Mouse (Mus musculus) ES-Bruce4 (cell line): ENCODE results near the gene Pik3cd.

Experiments used
- CTCF ChIP-seq: IDR thresholded peaks from one replicate; pipeline ENCODE4 v1.8.1; 2011; ENCODE audit warnings: low read depth, low read length
- EP300 ChIP-seq: IDR thresholded peaks from 2 replicates; pipeline ENCODE4 v1.6.1; 2011; ENCODE audit warnings: low read depth, low read length; ENCODE audit not compliant: insufficient read depth
- POLR2A ChIP-seq: IDR thresholded peaks from one replicate; pipeline ENCODE4 v1.8.1; 2011; ENCODE audit warnings: low read length; ENCODE audit not compliant: insufficient read depth

- TF ChIP-seq CTCF = no peak
- TF ChIP-seq POLR2A = no peak
- TF ChIP-seq EP300 = no peak
These were observed at the start of gene Pik3cd for GRCm38 (mm10) chr4:149702210-149702979.
